Mouse (Mus musculus) lung, postnatal 14 days (tissue): ENCODE data around the gene Zfand2b.

ENCODE experiments used
- DNase-seq: peaks from one replicate; pipeline ENCODE4 v3.0.0; 2021

The Zfand2b gene

GRCm38 (mm10) chr1:75214886-75215285 is 46.4 kb downstream of the Zfand2b start:
- no peak for DNase-seq

DNA sequence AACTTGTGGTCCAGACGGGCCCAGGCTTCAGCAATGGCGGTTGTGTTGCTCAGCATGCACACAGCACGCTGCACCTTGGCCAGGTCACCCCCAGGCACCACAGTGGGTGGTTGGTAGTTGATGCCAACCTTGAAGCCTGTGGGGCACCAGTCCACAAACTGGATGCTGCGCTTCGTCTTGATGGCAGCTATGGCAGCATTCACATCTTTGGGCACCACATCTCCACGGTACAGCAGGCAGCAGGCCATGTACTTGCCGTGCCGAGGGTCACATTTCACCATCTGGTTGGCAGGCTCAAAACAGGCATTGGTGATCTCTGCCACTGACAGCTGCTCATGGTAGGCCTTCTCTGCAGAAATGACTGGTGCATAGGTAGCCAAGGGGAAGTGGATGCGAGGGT is 47.3 kb downstream of the Zfand2b start:
- no peak for DNase-seq

GRCm38 (mm10) chr1:75216797-75217585 is 48.5 kb downstream of the Zfand2b start:
- no peak for DNase-seq

DNA sequence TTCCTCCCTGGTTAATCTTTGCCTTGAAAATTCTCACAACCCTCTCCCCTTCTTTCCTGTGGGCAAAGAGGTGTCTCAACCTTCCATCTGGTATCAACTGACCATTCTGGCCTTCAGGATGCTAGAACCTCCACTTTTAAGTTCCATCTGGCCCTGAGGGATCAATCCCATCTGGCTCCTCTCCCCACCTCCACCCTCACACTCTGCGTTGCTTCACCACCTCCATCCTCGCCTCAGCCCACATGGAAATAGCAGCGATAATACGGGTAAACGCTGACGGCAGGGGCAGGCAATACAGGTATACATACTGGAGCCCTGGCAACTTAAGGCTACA is 49.4 kb downstream of the Zfand2b start:
- DNase-seq = no peak

DNA sequence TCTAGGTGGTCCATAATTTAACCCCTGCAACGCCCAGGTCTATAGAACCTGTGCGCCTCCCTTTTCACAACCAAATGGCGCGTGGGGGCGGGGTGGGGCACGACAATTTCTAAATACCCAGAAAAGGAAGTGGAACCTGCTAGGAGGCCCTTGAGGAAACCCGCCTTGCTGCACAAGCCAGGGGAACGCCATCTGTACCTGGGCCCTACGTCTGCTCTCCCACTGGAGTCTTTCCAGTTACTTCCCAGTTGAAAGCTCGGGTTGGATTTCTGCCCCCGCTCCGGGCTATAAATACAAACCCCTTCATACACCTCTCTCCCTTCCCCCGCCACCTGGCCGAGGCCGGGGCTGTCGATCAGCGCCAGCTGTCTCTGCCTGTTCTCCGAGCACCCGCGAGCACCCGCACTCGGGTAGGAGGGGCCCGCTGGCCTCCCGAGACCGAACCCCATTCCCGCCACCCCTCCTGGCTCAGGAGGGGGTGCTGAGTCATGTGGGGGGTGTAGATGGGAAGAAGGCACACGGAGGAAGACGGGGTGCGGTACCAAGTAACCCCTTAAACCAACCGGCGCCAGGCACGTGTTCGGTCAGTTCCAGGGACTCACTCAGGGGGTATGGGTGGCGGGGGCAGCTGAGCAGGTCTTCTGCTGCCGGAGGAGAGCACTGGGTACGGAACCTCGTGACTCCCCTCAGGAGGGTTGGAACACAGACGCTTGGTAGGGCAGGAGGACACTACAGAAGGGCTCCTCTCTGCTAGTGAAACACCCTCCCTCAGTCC is 50.0 kb downstream of the Zfand2b start:
- peak; percentile 52 for DNase-seq

DNA sequence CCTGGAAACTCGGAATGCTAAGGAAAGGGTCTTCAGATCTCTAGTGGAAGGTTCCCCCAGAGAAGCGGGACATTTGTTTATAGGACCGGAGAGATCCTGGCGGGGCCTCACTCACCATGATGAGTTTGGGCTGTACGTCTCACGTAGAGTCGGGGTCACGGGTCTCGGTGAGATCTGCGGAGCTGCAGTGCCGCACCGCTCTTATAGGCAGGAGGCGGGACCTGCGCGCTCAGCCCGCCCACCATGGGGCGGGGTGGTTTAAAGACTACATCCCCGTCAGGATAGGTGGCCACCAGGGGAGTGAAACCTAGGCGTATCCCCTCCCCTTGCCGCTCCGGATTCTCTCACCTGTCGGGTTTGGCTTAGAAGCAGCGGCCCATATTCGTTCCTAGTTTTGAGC is 50.6 kb downstream of the Zfand2b start:
- peak; percentile 91 for DNase-seq

DNA sequence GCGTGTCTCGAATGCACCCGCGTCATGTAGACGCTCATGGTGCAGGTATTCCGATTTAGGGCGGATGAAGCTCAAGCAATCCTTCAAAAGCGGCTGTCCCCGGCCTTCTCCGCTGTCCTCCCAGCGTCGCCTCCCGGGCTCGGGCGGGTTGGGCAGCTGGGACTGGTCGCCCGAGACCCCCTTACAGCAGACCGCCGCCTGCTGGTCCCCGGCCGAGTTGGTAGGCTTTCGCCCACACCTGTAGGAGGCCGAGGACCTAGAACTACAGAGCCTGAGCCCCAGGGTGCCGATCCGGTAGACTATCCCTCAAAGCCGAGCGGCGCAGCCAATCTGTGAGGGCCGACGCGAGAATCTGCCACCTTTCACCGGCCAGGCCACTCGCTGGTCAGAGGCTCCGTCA is 51.1 kb downstream of the Zfand2b start, which contains the start of gene Tuba4a:
TSS of gene Tuba4a (minus strand) at position 335 of the 400 bp plus-strand sequence.
- DNase-seq = peak; percentile 23
